Mouse (Mus musculus) MEL-GATA-1-ER (cell line): ENCODE data around the gene Terf2.
A peak's percentile ranks its signal among the peaks of the same experiment; 100 is the strongest.
"Not testable (repeated sequence)": the region's sequence is repeated elsewhere in the genome, so short reads cannot be mapped to it uniquely, and the experiment has no call there.

Source experiments
- DNase-seq: peaks from one replicate; pipeline ENCODE4 v3.0.0-alpha.2; 2012; ENCODE audit warnings: low read depth; ENCODE audit errors: extremely low read depth

Terf2 gene

DNA sequence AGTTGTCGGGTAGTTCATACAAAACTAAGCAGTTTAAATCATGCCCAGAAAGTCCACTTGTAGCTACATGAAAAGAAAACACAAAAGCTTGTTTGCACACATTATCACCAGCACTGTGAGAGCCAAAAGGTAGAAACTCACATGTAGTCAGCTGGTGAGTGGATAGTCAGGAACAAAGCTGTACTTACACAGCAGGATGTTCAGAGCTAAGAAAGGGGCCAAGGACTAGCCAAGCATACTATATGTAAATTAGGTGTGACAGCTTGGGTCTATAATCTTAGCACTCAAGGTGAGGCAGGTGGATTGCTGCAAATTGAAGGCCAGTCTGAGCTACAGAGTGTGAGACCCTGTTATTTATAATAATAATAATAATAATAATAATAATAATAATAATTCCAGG lies 33.7 kb downstream of the Terf2 start:
- no peak for DNase-seq

DNA sequence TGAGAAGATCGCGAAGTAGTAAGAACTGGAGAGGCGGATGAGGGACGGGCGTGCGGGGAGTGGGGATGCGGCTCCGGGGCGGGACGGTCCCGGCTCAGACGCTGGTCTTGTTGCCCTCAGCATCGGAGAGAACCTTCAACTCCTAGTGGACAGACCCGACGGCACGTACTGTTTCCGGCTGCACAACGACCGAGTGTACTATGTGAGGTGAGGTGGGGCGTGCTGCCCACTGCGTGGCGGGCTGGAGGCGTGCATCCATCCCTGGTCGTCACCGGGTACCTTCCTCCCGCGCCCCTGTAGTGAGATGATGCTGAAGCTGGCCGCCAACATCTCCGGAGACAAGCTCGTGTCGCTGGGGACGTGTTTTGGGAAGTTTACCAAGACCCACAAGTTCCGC lies 39.4 kb downstream of the Terf2 start:
- peak; percentile 32 for DNase-seq

- DNase-seq = peak; percentile 96
Measured at GRCm38 (mm10) chr8:107056076-107056972, 40.0 kb downstream of the Terf2 start, which contains the start of the genes Cog8 and Nip7. Cog8 (minus strand) TSS chr8:107056689. Nip7 (plus strand) TSS chr8:107056877.

- DNase-seq = no peak
Measured at GRCm38 (mm10) chr8:107052046-107052445, 44.3 kb downstream of the Terf2 start.

- DNase-seq = no peak
Measured at GRCm38 (mm10) chr8:107049480-107049879, 46.9 kb downstream of the Terf2 start.

DNA sequence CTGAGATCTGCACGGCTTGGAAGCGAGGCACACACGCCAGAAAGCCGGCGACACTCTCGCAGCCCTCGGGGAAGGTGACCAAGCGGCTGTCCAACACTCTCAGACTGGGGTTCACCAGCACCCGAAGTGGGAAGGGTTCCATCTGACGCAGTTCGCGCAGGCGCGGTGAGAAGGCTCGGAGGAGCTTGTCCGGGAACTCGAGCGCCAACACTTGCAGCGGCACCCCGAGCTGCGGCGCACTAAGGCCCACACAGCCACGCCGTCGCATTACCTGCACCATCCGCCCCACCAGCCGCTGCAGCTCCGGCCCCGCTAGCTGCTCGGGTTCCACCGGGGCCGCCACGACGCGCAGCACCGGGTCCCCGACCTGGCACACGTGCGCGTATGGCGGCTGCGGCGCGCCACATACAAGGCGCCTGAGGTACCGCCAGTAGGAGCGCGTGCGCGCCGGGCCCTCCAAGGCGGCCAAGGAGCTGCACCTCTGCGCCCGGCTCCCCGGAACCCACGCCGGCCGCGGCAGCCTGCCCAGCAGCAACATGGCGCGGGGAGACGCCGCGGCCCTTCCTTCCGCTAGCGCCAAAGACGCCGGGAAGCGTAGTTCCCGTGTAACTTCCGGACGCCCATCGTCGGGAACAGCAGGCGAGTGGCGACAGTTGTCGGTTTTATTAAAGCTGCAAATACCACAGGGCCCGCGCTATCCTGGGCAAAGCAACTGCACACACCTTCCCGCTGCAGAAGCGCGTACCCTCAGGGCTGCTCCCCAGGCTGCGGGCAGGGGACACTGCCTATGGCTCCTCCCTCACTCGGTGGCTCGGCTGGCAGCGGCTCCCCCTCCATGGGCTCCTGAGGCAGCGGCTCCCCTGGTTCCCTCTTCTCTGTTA lies 48.0 kb downstream of the Terf2 start, which contains the start of gene Pdf:
Gene Pdf, minus strand, starts transcription at position 554 of the 881 bp plus-strand sequence.
- peak; percentile 55 for DNase-seq

DNA sequence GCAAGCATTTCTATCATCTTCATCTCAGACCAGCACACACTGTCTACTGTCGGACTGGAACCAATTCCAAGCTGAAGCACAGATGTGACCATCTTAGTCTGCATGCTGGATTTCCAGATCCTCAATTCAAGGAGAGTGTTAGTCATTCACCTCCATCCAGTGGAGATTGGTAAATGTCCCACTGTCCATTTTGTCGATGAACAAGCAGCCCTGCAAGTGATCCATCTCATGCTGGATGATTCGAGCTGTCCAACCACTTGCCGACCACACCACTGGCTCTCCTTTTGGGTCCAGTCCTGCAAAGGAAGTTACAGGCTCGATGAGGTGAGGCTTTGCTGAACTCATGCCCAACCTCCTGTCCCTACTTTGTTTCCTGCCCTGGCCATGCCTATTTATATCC lies 49.4 kb downstream of the Terf2 start:
- DNase-seq = no peak

- DNase-seq = no peak
Measured at GRCm38 (mm10) chr8:107045478-107045877, 50.9 kb downstream of the Terf2 start.

- DNase-seq = peak; percentile 24
Measured at GRCm38 (mm10) chr8:107040632-107041031, 55.7 kb downstream of the Terf2 start.

DNA sequence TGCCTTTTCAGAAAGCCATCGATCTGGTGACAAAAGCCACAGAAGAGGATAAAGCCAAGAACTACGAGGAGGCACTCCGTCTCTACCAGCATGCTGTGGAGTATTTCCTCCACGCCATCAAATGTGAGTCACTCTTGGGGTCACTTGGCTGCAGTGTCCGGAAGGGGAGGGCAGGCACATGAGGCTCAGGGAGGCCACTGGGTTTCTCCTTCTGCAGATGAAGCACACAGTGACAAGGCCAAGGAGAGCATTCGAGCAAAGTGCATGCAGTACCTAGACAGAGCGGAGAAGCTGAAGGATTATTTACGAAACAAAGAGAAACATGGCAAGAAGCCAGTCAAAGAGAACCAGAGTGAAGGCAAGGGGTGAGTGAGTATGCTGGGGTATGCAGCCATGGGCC lies 59.7 kb downstream of the Terf2 start:
- DNase-seq = no peak

DNA sequence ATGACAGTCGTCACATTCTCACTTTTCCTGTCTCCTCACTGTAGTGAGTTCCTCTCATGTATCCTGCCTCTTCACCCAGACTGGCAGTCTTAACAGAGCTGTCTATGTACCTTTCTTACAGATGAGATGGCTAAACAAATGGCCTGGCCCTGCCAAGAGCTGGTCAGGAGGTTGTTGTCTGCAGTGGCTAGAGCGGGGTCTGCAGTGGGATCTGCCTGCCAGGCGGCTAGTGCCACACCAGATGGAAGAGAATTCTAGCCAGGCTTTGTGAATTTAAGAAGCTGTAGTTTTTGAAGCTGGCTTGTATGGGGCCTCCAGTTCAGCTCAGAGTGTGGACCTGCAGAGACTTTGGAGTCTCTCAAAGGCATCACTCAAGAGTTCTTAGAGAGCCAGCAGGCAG lies 60.7 kb downstream of the Terf2 start:
- no peak for DNase-seq

- DNase-seq = not testable (repeated sequence)
Measured at GRCm38 (mm10) chr8:107033609-107034008, 62.7 kb downstream of the Terf2 start.

GRCm38 (mm10) chr8:107031577-107032090 lies 64.7 kb downstream of the Terf2 start:
- no peak for DNase-seq

DNA sequence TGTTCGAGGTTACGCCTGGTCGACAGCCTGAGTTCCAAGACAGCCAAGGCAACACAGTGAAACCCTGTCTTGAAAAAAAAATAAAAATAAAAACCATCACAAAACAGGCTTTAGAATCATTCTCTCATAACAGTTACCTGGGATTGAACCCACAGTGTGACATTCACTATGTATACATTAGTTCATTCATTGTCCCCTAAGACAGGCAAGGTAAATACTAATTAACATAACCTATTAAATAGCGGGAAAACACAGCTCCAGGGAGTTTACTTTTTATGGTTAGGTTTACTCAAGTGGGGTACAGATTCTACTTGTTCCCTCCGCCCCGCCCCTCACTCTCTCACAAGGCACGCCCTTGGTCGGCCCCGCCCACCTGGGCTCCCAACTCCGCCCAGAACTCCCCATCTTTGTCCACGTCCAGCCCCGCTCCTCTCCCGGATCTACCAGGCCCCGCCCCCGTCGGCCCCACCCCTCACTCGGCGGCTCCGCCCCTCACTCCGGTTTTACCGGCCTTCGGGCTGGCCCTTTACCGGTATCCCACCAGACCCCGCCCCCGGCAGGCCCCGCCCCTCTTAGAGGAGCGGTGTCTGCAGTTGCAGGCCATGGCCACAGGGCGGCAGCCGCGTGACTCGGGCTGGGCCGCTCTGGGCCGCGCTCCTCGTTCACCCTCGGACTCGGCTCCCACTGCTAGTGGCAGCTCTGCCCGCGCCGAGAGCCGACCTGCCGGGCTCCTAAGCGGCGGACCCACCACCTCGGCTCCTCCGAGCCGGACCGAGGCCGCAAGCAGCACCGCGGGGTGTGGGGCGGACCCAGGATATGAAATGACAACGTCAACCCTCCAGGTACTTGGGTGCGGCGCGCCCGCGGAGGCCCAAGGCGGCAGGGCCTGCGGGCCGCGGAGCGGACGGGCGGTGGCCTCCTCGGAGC lies 65.4 kb downstream of the Terf2 start, which contains the start of gene Vps4a:
Gene Vps4a, plus strand, starts transcription at position 573 of the 927 bp plus-strand sequence.
- DNase-seq = peak; percentile 74

- peak; percentile 60 for DNase-seq
Measured at GRCm38 (mm10) chr8:107030058-107030457, 66.3 kb downstream of the Terf2 start.

GRCm38 (mm10) chr8:107029310-107029709 lies 67.0 kb downstream of the Terf2 start:
- no peak for DNase-seq

- no peak for DNase-seq
Measured at GRCm38 (mm10) chr8:107023479-107023878, 72.9 kb downstream of the Terf2 start.
